Mouse (Mus musculus) thymus, adult 2 months (tissue): Measurements from ENCODE around the gene Elovl6.

Source experiments
- CTCF ChIP-seq: fragments of 200-500 bp; IDR thresholded peaks from 2 replicates; pipeline ENCODE4 v1.5.1; 2012; ENCODE audit warnings: mild to moderate bottlenecking, control low read depth, low read length, moderate library complexity, borderline replicate concordance; ENCODE audit not compliant: control insufficient read depth, poor library complexity, insufficient read depth; ENCODE audit errors: extremely low read depth
- POLR2A ChIP-seq: fragments of 200-500 bp; IDR thresholded peaks from 2 replicates; pipeline ENCODE4 v1.6.1; 2012; ENCODE audit warnings: mild to moderate bottlenecking, low read length, control low read depth, moderate library complexity; ENCODE audit not compliant: control insufficient read depth, poor library complexity, insufficient read depth; ENCODE audit errors: extremely low read depth

GRCm38 (mm10) chr3:129591761-129592160 is 59.6 kb downstream of the Elovl6 start:
- TF ChIP-seq POLR2A (no peak), CTCF (no peak)
